Mouse (Mus musculus): ENCODE data around the gene Vmn1r155. TPM values are rescaled to one million over a fixed set of nuclear protein-coding genes. Genes with fewer than 3 reads are reported as not detected.
"Not testable (repeated sequence)": the region's sequence is repeated elsewhere in the genome, so short reads cannot be mapped to it uniquely, and the experiment has no call there.

Gene Vmn1r155
- polyA plus RNA-seq (2012; rRNA removed) = not detected in 2 replicates

DNA sequence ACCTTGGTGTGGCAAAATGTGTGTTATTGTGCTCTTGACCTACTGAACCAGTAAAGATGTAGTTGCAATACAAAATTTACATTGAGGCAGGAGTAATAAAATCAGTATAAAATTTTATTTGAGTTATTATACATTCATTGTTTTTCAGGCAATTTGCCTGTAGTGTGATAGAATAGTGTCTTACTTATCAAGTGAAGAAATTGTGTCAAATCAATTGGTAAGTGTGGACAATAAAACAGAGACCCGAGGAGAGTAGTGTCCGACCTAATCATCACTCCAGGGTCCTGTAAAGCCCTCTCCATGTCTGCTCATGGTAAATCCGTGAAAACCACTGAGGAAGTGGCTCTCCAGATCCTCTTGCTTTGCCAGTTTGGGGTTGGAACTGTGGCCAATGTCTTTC is at the start of gene Vmn1r155:
Gene Vmn1r155, plus strand, starts transcription at position 301 of the 400 bp plus-strand sequence.
- H3K36me3 ChIP-seq (ENCODE audit: control insufficient read depth, insufficient read depth, low read length); H3K4me3 ChIP-seq (ENCODE audit: control insufficient read depth, low read depth, low read length); H3K4me1 ChIP-seq (ENCODE audit: control insufficient read depth, insufficient read depth, low read length); H3K27ac ChIP-seq (ENCODE audit: control insufficient read depth, insufficient read depth, low read depth, low read length); H3K27me3 ChIP-seq (ENCODE audit: control insufficient read depth, insufficient read depth, low read length): not testable (repeated sequence)

DNA sequence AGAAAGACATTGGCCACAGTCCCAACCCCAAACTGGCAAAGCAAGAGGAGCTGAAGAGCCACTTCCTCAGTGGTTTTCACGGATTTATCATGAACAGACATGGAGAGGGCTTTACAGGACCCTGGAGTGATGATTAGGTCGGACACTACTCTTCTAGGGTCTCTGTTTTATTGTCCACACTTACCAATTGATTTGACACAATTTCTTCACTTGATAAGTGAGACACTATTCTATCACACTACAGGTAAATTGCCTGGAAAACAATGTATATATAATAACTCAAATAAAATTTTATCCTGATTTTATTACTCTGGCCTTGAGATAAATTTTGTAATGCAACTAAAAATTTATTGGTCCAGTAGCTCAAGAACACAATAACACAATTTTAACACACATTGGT is 34.4 kb downstream of the Vmn1r155 start, which contains the start of gene Gm8693:
Gene Gm8693, minus strand, starts transcription at position 101 of the 400 bp plus-strand sequence.
- not testable (repeated sequence) for H3K27ac ChIP-seq (ENCODE audit: control insufficient read depth, insufficient read depth, low read depth, low read length); H3K4me3 ChIP-seq (ENCODE audit: control insufficient read depth, low read depth, low read length); H3K27me3 ChIP-seq (ENCODE audit: control insufficient read depth, insufficient read depth, low read length); H3K36me3 ChIP-seq (ENCODE audit: control insufficient read depth, insufficient read depth, low read length); H3K4me1 ChIP-seq (ENCODE audit: control insufficient read depth, insufficient read depth, low read length)

Other genes with a start within 250 kb of the Vmn1r155 start
- gene Vmn1r148, start 244.4 kb upstream of the Vmn1r155 start, polyA plus RNA-seq (2012; rRNA removed) = not detected in 2 replicates
- not detected in 2 replicates for gene Vmn1r149, start 219.8 kb upstream of the Vmn1r155 start, polyA plus RNA-seq (2012; rRNA removed)
- gene Gm10665, start 193.9 kb upstream of the Vmn1r155 start, polyA plus RNA-seq (2012; rRNA removed) = not detected in 2 replicates
- gene Vmn1r151, start 158.3 kb upstream of the Vmn1r155 start, polyA plus RNA-seq (2012; rRNA removed) = not detected in 2 replicates
- gene Vmn1r152, start 135.1 kb upstream of the Vmn1r155 start, polyA plus RNA-seq (2012; rRNA removed) = not detected in 2 replicates
- gene Gm8677, start 123.1 kb upstream of the Vmn1r155 start, polyA plus RNA-seq (2012; rRNA removed) = not detected in 2 replicates
- gene Gm4201, start 92.7 kb upstream of the Vmn1r155 start, polyA plus RNA-seq (2012; rRNA removed) = not detected in 2 replicates
- gene Gm4565, start 69.9 kb upstream of the Vmn1r155 start, polyA plus RNA-seq (2012; rRNA removed) = 0.48 and 0.54 TPM in 2 replicates
- gene Gm8693, start 34.3 kb downstream of the Vmn1r155 start, polyA plus RNA-seq (2012; rRNA removed) = not detected in 2 replicates
- not detected in 2 replicates for gene Gm4567, start 61.7 kb downstream of the Vmn1r155 start, polyA plus RNA-seq (2012; rRNA removed)
- gene Vmn1r157, start 103.7 kb downstream of the Vmn1r155 start, polyA plus RNA-seq (2012; rRNA removed) = not detected in 2 replicates
- not detected in 2 replicates for gene Vmn1r158, start 132.8 kb downstream of the Vmn1r155 start, polyA plus RNA-seq (2012; rRNA removed)
- gene Vmn1r159, start 185.6 kb downstream of the Vmn1r155 start, polyA plus RNA-seq (2012; rRNA removed) = not detected in 2 replicates
- not detected in 2 replicates for gene Vmn1r160, start 213.2 kb downstream of the Vmn1r155 start, polyA plus RNA-seq (2012; rRNA removed)

All from testis, adult 2 months (tissue).